Mouse (Mus musculus) urinary bladder, adult 18-20 months (tissue): ENCODE measurements around the gene Igfbp6.

Source experiments
- DNase-seq, 2 experiments: peaks; one replicate each; pipeline ENCODE4 v3.0.0; 2022; ENCODE audit warnings: low spot score in 2 of 2, mixed read lengths in 2 of 2

Igfbp6 gene

DNA sequence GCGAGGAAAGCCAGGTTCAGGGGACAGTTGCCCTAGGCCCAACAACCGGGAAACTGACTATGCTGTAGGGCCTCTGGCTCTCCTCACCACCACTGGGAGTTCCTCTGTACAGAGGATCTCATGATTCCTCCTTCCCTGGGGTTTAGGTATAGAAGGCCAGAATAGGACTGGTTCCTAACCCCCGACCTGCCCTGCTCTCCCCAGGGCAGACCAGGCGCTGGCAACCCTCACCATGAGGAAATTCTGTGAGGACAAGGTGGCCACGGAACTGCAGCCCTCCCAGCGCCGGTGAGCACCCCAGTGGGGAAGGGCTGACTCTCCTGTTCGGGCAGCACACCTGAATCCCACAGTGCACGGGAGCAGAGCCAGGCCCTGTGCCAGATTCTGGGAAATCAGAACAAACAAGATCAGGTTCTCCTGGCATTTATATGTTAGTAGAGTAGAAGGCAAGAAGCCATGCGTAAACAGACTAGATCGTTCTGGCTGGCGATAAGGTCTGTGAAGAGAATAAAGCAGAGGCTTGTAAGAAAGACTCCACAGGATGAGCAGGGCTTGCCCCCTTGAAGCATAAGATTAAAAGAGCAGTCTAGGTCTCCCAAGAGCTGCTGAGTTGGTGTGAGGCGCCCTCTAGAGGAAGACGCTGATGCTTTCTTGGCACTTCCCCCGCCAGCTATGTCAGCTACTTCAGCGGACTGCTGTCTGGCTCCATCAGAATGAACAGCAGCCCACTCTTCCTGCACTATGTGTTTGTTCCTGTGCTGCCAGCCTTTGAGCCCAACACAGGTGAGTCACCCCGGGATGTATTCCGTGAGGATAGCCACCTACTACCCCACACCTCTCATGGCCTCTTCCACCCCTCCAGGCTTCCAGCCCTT, 35.3 kb upstream of the Igfbp6 start:
- peak in 1 of 2 experiments; percentile 51 for DNase-seq

DNA sequence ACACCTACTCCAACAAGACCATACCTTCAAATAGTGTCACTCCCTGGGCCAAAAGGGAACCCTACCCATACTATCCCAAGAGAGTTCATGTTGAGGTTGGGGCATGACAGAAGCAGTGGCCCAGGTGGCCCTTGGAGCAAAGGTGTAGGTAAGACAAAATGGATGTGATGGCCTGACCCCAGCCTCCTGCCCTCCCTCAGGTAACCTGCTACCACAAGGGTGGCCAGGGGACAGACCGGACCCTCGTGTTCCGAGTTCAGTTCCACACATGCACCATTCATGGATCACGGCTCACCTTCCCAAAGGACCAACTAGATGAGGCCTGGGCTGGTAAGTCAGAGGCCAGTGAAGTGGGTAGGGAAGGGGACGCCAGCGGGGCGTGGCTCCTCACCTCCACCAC, 33.9 kb upstream of the Igfbp6 start:
- no peak for DNase-seq

DNA sequence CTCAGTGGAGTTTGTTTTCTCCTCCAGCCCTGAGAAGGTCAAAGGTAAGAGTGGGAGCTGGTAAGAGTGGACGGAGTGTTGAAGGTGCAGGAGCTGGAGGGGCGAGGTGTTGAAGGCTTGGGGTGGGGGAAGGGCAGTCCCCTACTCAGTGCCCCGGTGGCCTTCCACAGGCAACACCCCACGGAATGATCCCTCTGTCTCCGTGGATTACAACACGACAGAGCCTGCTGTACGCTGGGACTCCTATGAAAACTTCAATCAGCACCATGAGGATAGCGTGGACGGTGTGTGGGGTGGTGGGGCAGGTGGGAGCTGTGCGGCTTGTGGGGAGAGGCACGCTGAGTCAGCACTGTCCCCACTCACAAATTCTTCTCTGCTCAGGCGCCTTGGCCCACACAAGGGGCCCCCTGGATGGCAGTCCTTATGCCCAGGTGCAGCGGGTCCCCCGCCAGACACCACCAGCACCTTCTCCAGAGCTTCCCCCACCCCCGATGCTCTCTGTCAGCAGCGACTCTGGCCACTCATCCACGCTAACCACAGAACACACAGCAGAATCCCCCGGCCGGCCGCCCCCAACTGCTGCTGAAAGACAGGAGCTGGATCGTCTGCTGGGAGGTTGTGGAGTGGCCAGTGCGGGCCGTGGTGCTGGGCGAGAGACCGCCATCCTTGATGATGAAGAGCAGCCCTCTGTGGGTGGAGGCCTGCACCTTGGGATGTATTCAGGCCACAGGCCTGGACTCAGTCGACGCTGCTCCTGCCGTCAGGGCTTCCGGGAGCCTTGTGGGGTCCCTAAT, 33.3 kb upstream of the Igfbp6 start:
- DNase-seq, result no peak

DNA sequence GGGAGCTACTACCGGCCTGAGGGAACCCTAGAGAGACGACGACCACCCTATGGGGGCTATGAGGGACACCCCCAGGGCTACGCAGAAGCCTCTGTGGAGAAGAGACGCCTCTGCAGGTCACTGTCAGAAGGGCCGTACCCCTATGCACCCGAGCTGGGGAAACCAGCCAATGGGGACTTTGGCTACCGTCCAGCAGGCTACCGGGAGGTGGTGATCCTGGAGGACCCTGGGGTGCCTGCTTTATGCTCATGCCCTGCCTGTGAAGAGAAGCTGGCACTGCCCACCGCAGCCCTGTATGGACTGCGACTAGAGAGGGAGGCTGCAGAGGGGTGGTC, 32.7 kb upstream of the Igfbp6 start:
- DNase-seq, result no peak

DNA sequence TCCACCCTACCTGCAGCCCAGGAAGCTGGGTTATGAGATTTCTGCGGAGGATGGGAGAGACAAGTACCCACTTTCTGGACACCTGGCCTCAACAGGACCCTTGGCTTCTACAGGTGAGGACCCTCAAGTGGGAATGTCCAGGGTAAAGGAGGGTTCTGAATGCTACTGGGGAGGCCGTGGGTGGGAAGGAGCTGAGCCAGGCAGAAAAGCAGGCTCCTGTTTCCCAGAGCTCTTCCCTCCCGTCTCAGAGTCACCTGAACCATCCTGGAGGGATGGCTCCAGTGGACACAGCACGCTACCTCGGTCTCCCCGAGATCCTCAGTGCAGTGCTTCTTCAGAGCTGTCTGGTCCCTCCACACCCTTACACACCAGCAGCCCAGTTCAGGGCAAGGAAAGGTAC, 32.0 kb upstream of the Igfbp6 start:
- no peak for DNase-seq

DNA sequence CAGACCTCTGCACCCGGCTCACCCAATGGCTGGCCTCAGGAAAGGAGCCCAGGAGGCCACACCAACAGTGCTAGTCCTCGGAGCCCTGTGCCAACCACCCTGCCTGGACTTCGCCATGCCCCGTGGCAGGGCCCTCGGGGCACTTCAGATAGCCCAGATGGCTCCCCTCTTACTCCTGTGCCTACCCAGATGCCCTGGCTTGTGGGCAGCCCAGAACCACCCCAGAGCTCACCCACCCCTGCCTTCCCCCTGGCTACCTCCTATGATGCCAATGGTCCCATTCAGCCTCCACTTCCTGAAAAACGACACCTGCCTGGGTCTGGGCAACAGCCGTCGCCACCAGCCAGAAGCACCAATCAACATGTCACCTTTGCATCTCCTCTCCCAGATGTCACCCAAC, 31.3 kb upstream of the Igfbp6 start:
- no peak for DNase-seq

DNA sequence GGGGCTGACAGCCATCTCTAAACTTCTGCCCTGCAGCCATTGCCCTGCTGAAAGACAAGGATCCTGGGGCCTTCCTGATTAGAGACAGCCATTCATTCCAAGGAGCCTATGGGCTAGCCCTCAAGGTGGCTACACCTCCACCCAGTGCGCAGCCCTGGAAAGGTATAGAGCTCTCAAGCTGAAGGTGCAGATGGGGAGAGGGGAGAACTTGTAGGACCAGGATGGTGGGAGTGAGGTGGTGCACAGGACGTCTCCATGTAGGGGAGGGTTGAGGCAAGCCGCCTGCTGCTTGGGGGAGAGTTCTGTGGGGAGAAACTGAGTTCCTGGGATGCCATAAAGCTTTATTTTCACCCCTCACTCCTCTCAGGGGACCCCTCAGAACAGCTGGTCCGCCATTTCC, 30.5 kb upstream of the Igfbp6 start:
- DNase-seq, result no peak

DNA sequence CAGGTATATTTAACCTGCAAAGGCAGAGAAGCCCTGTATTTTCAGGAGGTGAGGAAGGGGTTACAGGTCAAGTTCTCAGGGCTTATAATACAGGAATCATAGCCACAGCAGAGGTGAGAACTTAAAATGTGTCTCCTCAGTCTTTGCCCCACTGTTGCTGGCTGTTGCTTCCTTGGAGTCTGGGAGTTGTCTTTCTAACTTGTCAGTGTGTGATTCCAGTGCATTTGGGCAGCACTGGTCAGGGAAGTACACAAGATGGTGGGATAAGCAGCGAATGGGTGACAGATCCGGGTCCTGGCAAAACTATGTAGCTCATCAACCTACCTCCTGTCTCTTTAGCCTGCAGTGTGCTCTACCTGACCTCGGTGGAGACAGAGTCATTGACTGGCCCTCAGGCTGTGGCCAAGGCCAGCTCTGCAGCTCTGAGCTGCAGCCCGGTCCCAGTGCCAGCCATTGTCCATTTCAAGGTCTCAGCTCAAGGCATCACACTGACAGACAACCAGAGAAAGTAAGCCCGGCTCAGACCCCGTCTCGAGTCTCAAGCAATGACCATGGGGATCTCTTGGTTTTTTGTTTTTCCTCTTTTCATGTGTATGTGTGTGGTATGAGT, 29.4 kb upstream of the Igfbp6 start:
- no peak for DNase-seq

DNA sequence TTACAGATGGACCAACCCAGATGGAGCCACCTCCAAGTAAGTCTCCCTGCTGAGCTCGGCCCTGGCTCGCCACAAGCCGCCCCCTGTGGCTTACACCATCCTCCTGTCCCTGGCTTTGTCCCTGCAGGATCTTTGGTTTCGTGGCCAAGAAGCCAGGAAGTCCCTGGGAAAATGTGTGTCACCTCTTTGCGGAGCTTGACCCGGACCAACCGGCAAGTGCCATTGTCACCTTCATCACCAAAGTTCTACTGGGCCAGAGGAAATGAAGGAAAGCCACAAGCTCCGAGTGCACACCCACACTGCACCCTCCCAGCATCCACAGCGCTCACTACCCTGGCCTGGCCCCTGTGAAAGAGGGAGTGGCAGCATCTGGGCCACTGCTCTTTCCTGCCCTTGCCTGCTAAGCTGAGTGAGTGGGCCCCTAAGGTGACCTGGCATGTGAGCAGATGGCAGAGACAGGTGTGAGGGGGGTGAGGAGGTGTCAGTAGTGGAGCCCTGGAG, 28.4 kb upstream of the Igfbp6 start:
- no peak for DNase-seq

DNA sequence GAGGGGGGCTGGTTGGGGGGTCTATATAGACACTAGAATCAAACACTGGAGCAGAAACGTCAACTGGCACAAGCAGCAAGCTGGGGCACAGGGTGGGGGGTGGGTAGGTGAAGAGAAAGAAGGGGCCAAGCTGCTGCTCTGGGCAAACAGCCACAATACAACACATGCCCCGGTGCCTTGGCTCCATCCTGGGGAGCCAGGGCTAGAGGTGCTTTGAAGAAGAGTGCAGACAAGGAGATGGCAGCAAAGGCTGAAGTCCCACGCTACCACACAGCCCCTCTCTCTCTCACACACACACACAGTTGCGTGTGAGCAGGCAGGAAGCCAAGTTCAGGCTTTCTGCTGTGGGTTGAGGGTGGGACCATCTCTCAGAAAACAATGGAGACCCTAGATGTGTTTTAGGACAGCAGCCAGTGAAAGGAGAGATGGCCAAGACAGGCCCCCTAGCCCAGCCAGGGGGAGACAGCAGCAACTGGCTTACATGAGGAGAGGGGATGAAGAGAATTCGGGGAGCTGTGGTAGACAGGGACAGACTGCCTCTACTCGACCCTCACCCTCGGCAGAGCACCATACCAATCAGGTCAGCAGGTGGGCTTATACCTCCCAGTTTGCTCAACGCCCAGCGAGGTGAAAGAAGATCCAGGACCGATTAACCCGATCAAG, 27.3 kb upstream of the Igfbp6 start:
- DNase-seq, result no peak

DNA sequence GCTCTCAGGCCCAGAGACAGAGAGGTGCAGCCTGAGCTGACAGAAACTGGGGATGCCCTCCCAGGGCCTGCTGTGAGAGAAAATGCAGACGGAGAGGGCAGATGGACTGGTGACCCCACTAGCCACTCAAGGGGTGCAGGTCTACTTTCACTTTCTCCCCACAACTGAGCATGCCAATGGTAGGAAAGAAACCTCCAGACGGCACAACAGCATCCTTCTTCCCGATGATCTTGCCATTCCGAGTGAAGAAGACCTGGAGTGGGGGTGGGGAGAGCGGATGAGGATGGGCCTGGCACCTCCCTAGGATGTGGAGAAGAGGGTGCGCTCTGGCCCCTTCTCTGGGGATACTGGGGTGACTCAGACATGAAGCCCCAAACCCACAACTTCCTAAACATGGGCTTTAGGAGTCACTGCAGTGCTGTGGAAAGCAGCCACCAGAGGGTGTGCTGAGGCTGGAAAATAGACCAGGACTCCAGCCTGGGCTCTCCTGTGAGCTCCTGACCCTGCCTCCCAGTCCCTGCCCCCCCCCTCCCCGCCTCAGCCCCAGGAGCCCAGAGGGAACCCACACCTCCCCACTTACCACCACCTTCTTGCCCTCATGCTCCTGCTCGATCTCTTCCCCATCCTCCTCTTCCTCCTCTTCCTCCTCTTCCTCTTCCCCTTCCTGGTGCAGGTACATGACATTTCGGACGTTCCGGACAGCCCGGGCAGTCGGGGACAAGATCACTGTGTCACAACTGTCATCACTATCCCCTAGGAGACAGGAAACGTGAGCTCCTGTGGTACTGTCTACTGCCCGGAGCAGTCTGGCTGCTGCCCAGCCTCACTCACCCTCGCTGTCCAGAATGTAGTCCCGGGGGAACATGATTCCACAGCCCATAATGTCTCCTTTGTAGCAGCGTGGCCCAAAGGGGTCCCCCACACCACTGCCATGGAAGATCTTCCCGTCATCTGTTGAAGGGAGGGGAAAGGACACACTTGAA, 26.4 kb upstream of the Igfbp6 start:
- no peak for DNase-seq

DNA sequence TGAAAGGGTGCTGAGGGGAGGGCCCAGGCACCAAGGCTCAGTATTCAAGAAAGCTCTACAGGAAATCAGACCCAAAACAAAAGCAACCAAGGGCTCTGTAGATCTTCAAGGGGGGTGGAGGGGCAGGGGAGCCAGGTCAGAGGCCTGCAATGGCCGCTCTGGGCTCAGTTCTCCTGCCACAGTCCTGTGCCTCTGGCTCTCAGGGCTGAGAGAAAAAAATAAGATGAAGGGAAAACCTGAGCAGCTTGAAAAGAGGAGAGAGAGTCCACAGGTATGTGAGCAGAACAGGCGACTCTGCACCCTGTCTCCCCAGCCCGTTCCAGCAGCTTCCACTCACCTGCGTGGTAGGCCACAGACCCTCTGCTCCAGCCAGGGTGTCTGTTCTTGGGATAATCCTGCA, 25.6 kb upstream of the Igfbp6 start:
- DNase-seq, result no peak

DNA sequence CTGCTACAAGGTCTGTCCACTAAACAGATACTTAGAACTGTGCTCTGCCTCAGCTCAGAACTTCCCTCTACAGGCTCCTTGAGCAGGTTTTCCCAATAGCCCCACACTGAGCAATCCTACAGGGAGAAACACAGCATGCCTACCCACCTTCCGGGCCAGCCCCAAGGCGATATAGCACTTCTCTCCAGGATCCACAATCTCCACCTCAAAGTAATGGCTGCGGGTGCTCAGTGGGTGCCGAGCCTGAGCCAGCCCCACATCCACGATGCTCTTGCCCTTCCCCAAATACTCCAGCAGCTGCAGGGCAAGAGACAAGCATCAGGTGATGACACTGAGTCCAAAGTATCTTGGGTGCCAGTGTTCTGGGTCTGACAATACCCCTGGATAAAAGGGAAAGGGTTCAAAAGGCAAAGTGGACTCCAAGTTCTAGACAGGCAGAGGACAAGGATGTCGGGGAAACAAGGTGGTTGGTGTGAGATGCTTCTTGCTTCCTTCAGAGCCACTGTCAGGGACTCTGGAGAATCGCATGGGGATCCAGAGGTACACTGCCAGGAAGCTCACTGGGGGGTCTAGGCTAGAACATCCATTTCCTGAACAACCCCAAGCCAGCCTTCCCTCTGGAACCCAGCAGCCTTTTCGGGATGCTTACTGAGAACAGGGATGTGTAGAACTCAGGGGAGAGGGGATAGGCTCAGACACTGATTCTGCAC, 24.9 kb upstream of the Igfbp6 start:
- no peak for DNase-seq

DNA sequence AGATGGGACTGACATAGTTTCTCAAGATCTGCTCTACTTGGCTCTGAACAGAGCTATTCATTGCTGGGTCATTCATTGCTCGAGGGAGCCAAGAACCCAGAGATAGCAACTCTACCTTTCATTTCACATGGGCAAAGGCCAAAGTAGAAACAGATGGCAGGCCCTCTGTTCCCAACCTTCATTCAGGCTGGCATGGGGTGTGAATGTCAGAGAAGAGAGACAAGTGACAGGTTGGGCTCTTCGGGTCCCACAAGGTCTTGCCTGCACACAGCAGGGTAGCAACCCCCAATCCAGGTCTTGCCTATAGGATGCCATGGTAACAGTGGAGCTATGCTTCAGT, 24.4 kb upstream of the Igfbp6 start:
- no peak for DNase-seq

DNA sequence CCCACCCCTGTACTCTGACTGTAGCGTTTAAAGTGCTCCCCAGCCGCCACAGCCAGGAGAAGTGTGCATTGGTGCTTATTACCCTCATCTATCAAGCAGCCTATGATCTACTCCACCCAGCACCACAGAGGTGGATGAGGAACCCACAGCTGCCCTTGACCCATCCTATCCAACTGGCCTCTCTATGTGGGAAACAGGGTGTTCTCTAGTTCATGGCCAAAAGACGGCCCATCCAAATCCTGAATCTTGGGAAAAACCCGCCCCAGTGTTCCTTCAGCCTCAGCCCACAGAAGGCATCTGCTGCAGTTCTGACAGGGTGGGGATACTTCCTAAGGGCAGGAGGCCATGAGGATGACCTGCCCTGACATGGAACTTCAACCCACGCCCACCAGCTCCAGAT, 23.6 kb upstream of the Igfbp6 start:
- DNase-seq, result no peak

DNA sequence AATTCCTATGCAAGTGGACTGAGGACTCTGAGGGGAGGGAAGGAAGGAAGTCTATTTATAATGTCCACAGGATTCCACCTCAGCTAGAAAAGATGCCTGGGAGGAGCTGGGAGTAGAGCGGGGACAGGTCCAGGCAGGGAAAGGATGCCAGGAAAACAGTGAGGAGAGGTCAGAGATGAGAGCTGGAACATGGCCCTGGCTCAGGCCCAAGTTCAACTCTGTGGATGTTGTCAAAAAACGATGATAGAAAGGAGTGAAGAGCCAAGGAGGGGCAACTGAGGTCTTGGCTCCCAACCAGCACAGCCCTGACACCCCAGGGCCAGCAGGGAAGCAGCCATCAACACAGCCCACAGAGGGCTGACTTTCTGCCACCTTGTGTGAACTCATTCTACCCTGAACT, 17.9 kb upstream of the Igfbp6 start:
- no peak for DNase-seq

DNA sequence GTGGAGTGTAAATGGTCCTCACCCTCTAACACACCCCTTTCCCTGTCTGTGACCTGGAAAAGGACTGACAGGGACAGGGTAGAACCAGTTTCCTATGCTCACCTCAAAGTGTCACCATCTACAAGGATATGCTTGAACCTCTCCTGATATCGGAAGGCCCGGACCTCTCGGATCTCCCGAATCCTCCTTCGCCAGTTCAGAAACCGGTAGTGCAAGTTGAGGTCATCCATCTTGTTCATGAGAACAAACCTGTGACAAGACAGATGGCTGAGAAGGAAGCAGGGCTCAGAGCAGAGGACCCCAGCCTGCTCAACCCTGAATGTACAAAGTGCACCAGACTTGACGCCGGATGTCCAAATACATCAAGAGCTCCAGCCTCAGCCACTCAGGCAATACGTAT, 10.8 kb upstream of the Igfbp6 start:
- no peak for DNase-seq

DNA sequence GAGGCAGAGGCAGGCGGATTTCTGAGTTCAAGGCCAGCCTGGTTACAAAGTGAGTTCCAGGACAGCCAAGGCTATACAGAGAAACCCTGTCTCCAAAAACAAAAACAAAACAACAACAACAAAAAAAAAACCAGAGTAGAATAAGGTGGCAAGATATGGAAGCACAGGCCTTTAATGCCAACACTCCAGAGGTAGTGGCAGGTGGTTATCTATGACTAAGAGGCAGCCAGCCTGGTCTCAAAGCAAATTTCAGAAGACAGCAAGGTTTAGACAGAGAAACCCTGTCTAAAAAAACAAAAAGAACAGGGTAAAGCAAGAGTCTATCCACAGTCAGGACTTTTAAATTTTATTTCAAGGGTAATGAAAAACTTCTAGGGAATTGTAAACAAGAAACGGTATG, 9.5 kb upstream of the Igfbp6 start:
- DNase-seq, result no peak

DNA sequence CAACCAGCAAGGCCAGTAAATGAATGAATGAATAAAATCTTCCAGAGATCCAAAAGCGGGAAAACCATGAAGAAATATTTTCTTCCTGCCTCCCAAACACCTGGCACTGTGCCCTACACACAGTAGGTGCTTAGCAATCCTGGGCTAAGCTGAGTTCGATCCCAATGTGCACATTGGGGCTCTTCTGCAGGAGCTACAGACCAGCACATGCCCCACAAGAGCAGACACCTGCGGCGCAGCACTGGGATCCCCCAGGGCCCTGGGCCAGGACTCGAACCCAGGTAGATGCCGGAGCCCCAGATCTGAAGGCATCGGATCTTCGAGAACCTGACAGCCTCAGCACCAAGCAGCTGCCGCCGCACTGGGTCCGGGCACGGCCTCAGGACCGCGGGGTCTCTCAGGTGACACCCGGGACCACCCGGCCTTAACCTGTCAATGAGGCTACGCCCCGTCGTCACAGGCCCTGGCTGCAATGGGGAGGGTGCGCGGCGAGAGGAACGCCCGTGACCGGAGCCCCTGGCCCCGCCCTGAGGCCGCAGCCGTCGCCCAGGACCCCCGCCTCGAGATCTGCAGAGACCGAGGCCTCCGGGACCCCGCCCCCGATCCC, 8.5 kb upstream of the Igfbp6 start:
- no peak for DNase-seq
